Mouse (Mus musculus): Measurements from ENCODE around the gene Chm.

GRCm38 (mm10) chrX:113184569-113185229 lies 618 bp downstream of the Chm start:
- TF ChIP-seq CTCF (IDR thresholded peaks at IDR 0.05; ENCODE audit: low read depth) (no peak), EP300 (IDR thresholded peaks at IDR 0.05; ENCODE audit: low read depth) (no peak)
